In genomic region chr10:24164909-24165304, GRCm38 (mm10) we compare ENCODE assay signal across 12 mouse cellular contexts. TPM values are rescaled to one million over a fixed set of nuclear protein-coding genes. Genes with fewer than 3 reads are reported as not detected.
DNase-seq lines count a peak whose midpoint lies in the region; ATAC-seq and TF ChIP-seq lines count a peak whose summit lies in the region.
"Had no signal": no experiment of that assay in that cellular context is flagged by ENCODE, and none has a peak within 500 bp of the region (broad histone marks: within the 10 kb centered on the region; RNA-seq: fewer than 3 reads in every experiment).

No protein-coding gene starts in this region.

- intact Hi-C loops in left cerebral cortex, postnatal 4 days (cut with DNase I) = no loop called here

- no peak for DNase-seq in heart, adult 18-20 months
- DNase-seq in neural tube, embryonic 10.5 days (ENCODE audit: extremely low spot score, low spot score) = no peak
- DNase-seq in left cerebral cortex, postnatal 4 days = no peak
- DNase-seq in cerebellum, postnatal 4 days (ENCODE audit: low spot score in 2 of 2) = no peak
- DNase-seq: layer of hippocampus, postnatal 36 days; lung, embryonic 14.5 days; right cerebral cortex, postnatal 25 days had no signal

- H3K36me3 ChIP-seq in heart, embryonic 13.5 days = peaks cover 3% of the 10 kb centered on the region; the same call in 1 of the 2 replicates
- no peaks in the 10 kb centered on the region for H3K36me3 ChIP-seq in neural tube, embryonic 13.5 days
- no peaks in the 10 kb centered on the region for H3K36me3 ChIP-seq in intestine, postnatal 0 days (ENCODE audit: control insufficient read depth, insufficient read depth)
- H3K36me3 ChIP-seq in stomach, embryonic 16.5 days (ENCODE audit: control insufficient read depth, insufficient read depth, low read length) = no peaks in the 10 kb centered on the region

- H3K27me3 ChIP-seq in heart, embryonic 13.5 days (replicated peaks) = no peaks in the 10 kb centered on the region
- no peaks in the 10 kb centered on the region for H3K27me3 ChIP-seq in neural tube, embryonic 13.5 days
- H3K27me3 ChIP-seq in intestine, postnatal 0 days (replicated peaks; ENCODE audit: control insufficient read depth, insufficient read depth, low read length) = no peaks in the 10 kb centered on the region
- H3K27me3 ChIP-seq in stomach, embryonic 16.5 days (ENCODE audit: control insufficient read depth, insufficient read depth, low read length) = no peaks in the 10 kb centered on the region

- no peak overlapping the region for H3K9ac ChIP-seq in heart, embryonic 13.5 days
- H3K9ac ChIP-seq in neural tube, embryonic 13.5 days = no peak overlapping the region
- no peak overlapping the region for H3K9ac ChIP-seq in intestine, postnatal 0 days (ENCODE audit: low read depth, low read length)
- H3K9ac ChIP-seq in stomach, embryonic 16.5 days (ENCODE audit: low read length) = no peak overlapping the region; the same call in none of the 2 replicates
- H3K9ac ChIP-seq: lung, embryonic 14.5 days had no signal

- TF ChIP-seq CTCF in intestine, postnatal 0 days (IDR thresholded peaks at IDR 0.05; ENCODE audit: low read depth) = no peak

- no peak for ATAC-seq in heart, embryonic 13.5 days (ENCODE audit: extremely low read depth, insufficient number of reproducible peaks, low FRiP score, low TSS enrichment)
- ATAC-seq in neural tube, embryonic 13.5 days (ENCODE audit: low read depth) = peak; percentile 9; the same call in 1 of the 2 replicates
- peak; percentile 21; the same call in 1 of the 2 replicates for ATAC-seq in intestine, postnatal 0 days
- peak; percentile 34; the same call in 1 of the 2 replicates for ATAC-seq in stomach, embryonic 16.5 days (ENCODE audit: insufficient read depth, low FRiP score)

- no peaks in the 10 kb centered on the region for H3K9me3 ChIP-seq in heart, embryonic 13.5 days
- H3K9me3 ChIP-seq in neural tube, embryonic 13.5 days = no peaks in the 10 kb centered on the region
- no peaks in the 10 kb centered on the region for H3K9me3 ChIP-seq in intestine, postnatal 0 days (ENCODE audit: control insufficient read depth)
- H3K9me3 ChIP-seq in stomach, embryonic 16.5 days (replicated peaks; ENCODE audit: control insufficient read depth, low read length) = no peaks in the 10 kb centered on the region

- peak overlapping the region; percentile 30; the same call in 1 of the 2 replicates for H3K4me2 ChIP-seq in heart, embryonic 13.5 days
- H3K4me2 ChIP-seq in neural tube, embryonic 13.5 days = no peak overlapping the region
- H3K4me2 ChIP-seq in intestine, postnatal 0 days (replicated peaks; ENCODE audit: low read depth) = 0 out of 2 replicates have a peak overlapping the region, but pooled peaks have one; percentile 6
- no peak overlapping the region for H3K4me2 ChIP-seq in stomach, embryonic 16.5 days (ENCODE audit: low read depth, low read length)
- H3K4me2 ChIP-seq: lung, embryonic 14.5 days had no signal

- H3K4me1 ChIP-seq in heart, embryonic 13.5 days = peaks cover 63% of the 10 kb centered on the region
- peaks cover 30% of the 10 kb centered on the region for H3K4me1 ChIP-seq in neural tube, embryonic 13.5 days (replicated peaks)
- peaks cover 8% of the 10 kb centered on the region for H3K4me1 ChIP-seq in intestine, postnatal 0 days (replicated peaks; ENCODE audit: control insufficient read depth, insufficient read depth, low read length)
- H3K4me1 ChIP-seq in stomach, embryonic 16.5 days (ENCODE audit: control insufficient read depth, insufficient read depth, low read length) = peaks cover 31% of the 10 kb centered on the region

- no peak overlapping the region for H3K4me3 ChIP-seq in heart, embryonic 13.5 days
- no peak overlapping the region for H3K4me3 ChIP-seq in neural tube, embryonic 13.5 days
- no peak overlapping the region for H3K4me3 ChIP-seq in intestine, postnatal 0 days (ENCODE audit: low read depth, low read length)
- no peak overlapping the region for H3K4me3 ChIP-seq in stomach, embryonic 16.5 days (replicated peaks; ENCODE audit: low read length)

- H3K27ac ChIP-seq in heart, embryonic 13.5 days (replicated peaks) = peak overlapping the region; percentile 67
- H3K27ac ChIP-seq in neural tube, embryonic 13.5 days (replicated peaks) = peak overlapping the region; percentile 18; the same call in 1 of the 2 replicates
- peak overlapping the region; percentile 46; the same call in 1 of the 2 replicates for H3K27ac ChIP-seq in intestine, postnatal 0 days (ENCODE audit: low read depth, low read length)
- H3K27ac ChIP-seq in stomach, embryonic 16.5 days (ENCODE audit: low read length) = peak overlapping the region; percentile 64

- 72% methylated on average over 6 of the region's 6 CpGs for WGBS in heart, embryonic 13.5 days
- WGBS in neural tube, embryonic 13.5 days = 49% methylated on average over 6 of the region's 6 CpGs
- WGBS in intestine, postnatal 0 days = 64% methylated on average over 6 of the region's 6 CpGs
- 63% methylated on average over 6 of the region's 6 CpGs for WGBS in stomach, embryonic 16.5 days

RNA-seq across cellular contexts. Expression of gene Stx7, which starts 15.8 kb away (rescaled TPM):
- polyA plus RNA-seq in heart, embryonic 13.5 days (2015; fragmentation: Nextera tagmentation; extraction: Ambion mirVana) = 74.9 and 82.6 TPM in 2 replicates
- total RNA-seq in heart, adult 18-20 months (2021) = 10 to 100 TPM; 44.9 to 51.8 TPM
- 255 and 271 TPM in 2 replicates for polyA plus RNA-seq in neural tube, embryonic 13.5 days (2015; fragmentation: Nextera tagmentation; extraction: Ambion mirVana)
- polyA plus RNA-seq in intestine, postnatal 0 days (2015; fragmentation: Nextera tagmentation; extraction: Ambion mirVana) = 171 and 189 TPM in 2 replicates
- 102 TPM in 2 replicates for polyA plus RNA-seq in stomach, embryonic 16.5 days (2015; fragmentation: Nextera tagmentation; extraction: Ambion mirVana)
- 100 to 1,000 TPM; 258 to 263 TPM for total RNA-seq in left cerebral cortex, postnatal 4 days (2021)

RNA-seq across cellular contexts. Expression of gene Taar9, which starts 55.6 kb away (rescaled TPM):
- polyA plus RNA-seq in heart, embryonic 13.5 days (2015; fragmentation: Nextera tagmentation; extraction: Ambion mirVana) = not detected in 2 replicates
- total RNA-seq in heart, adult 18-20 months (2021) = not detected
- not detected in 2 replicates for polyA plus RNA-seq in neural tube, embryonic 13.5 days (2015; fragmentation: Nextera tagmentation; extraction: Ambion mirVana)
- not detected in 2 replicates for polyA plus RNA-seq in intestine, postnatal 0 days (2015; fragmentation: Nextera tagmentation; extraction: Ambion mirVana)
- not detected in 2 replicates for polyA plus RNA-seq in stomach, embryonic 16.5 days (2015; fragmentation: Nextera tagmentation; extraction: Ambion mirVana)
- total RNA-seq in left cerebral cortex, postnatal 4 days (2021) = not detected
- total RNA-seq: layer of hippocampus, postnatal 36 days had no signal
- polyA plus RNA-seq: lung, embryonic 14.5 days; neural tube, embryonic 11.5 days had no signal

RNA-seq across cellular contexts. Expression of gene Moxd1, which starts 58.4 kb away (rescaled TPM):
- polyA plus RNA-seq in heart, embryonic 13.5 days (2015; fragmentation: Nextera tagmentation; extraction: Ambion mirVana) = 5.2 and 5.4 TPM in 2 replicates
- under 1 TPM; 0.41 to 0.52 TPM for total RNA-seq in heart, adult 18-20 months (2021)
- polyA plus RNA-seq in neural tube, embryonic 13.5 days (2015; fragmentation: Nextera tagmentation; extraction: Ambion mirVana) = 15.9 and 17.8 TPM in 2 replicates
- polyA plus RNA-seq in intestine, postnatal 0 days (2015; fragmentation: Nextera tagmentation; extraction: Ambion mirVana) = 5.9 and 7.9 TPM in 2 replicates
- polyA plus RNA-seq in stomach, embryonic 16.5 days (2015; fragmentation: Nextera tagmentation; extraction: Ambion mirVana) = 11.0 and 11.3 TPM in 2 replicates
- total RNA-seq in left cerebral cortex, postnatal 4 days (2021) = 1 to 10 TPM; 4.3 to 5.1 TPM

Comparison
In these comparisons a context has a peak if more than half of its experiments do, and no peak if none do; other contexts are left out.
1. H3K4me2 ChIP-seq: peak in heart, embryonic 13.5 days (single experiment) and intestine, postnatal 0 days (single experiment); none in neural tube, embryonic 13.5 days (single experiment) and stomach, embryonic 16.5 days (single experiment).
2. Peak in every context shown above with its lines, with median percentiles within 50 percentile points of each other: H3K27ac ChIP-seq.